Mouse (Mus musculus) cortical plate, adult 2 months (tissue): ENCODE results near the gene Xrcc2.

Experiments used
- CTCF ChIP-seq: fragments of 200-500 bp; IDR thresholded peaks from 2 replicates; pipeline ENCODE4 v1.5.1; 2011; ENCODE audit warnings: mild to moderate bottlenecking, control low read depth, low read length; ENCODE audit not compliant: insufficient read depth; ENCODE audit errors: extremely low read depth
- POLR2A ChIP-seq: fragments of 200-500 bp; IDR thresholded peaks from 2 replicates; pipeline ENCODE4 v1.6.1; 2011; ENCODE audit warnings: mild to moderate bottlenecking, low read length, control low read depth; ENCODE audit not compliant: insufficient read depth; ENCODE audit errors: extremely low read depth

DNA sequence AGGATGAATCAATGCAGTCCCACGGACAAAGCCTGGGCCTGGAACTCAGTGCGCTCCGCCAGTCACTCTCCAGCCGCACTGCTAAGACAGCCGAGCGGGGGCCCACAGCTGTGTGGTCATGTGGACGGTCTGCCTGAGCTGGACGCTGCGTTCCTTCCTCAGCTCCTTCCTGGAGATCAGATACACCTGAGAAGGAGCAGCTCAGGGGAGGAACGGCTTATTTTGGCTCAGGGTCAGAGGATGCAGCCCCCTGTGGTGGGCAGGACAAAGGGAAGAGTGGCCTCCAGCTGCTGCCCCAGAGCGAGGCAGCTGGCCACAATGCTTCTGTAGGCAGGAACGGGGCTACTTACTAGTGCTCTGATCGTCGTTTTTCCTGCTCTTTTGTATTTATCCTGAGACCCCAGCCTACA lies 51.0 kb downstream of the Xrcc2 start:
- TF ChIP-seq CTCF (no peak), POLR2A (no peak)
